Mouse (Mus musculus): ENCODE data around the gene Ephb1. TPM values are rescaled to one million over a fixed set of nuclear protein-coding genes. Genes with fewer than 3 reads are reported as not detected.

The Ephb1 gene
- total RNA-seq, 2 experiments from 2014 or later = 0.66 to 0.78 TPM

GRCm38 (mm10) chr9:102352186-102353055 is 2.1 kb downstream of the Ephb1 start:
- no peak for DNase-seq (ENCODE audit: low spot score)

GRCm38 (mm10) chr9:102351721-102352120 is 2.8 kb downstream of the Ephb1 start:
- DNase-seq (ENCODE audit: low spot score) = no peak

- no peak for DNase-seq (ENCODE audit: low spot score)
Measured at GRCm38 (mm10) chr9:102351221-102351620, 3.3 kb downstream of the Ephb1 start.

GRCm38 (mm10) chr9:102350696-102351095 is 3.8 kb downstream of the Ephb1 start:
- no peak for DNase-seq (ENCODE audit: low spot score)

- DNase-seq (ENCODE audit: low spot score) = no peak
Measured at GRCm38 (mm10) chr9:102350076-102350475, 4.4 kb downstream of the Ephb1 start.

- no peak for DNase-seq (ENCODE audit: low spot score)
Measured at GRCm38 (mm10) chr9:102346801-102347200, 7.7 kb downstream of the Ephb1 start.

GRCm38 (mm10) chr9:102345474-102345873 is 9.0 kb downstream of the Ephb1 start:
- no peak for DNase-seq (ENCODE audit: low spot score)

- DNase-seq (ENCODE audit: low spot score) = no peak
Measured at GRCm38 (mm10) chr9:102345047-102345446, 9.4 kb downstream of the Ephb1 start.

- DNase-seq (ENCODE audit: low spot score) = no peak
Measured at GRCm38 (mm10) chr9:102344086-102344930, 10.2 kb downstream of the Ephb1 start.

GRCm38 (mm10) chr9:102343061-102343460 is 11.4 kb downstream of the Ephb1 start:
- DNase-seq (ENCODE audit: low spot score) = no peak

- DNase-seq (ENCODE audit: low spot score) = no peak
Measured at GRCm38 (mm10) chr9:102342026-102342425, 12.5 kb downstream of the Ephb1 start.

- DNase-seq (ENCODE audit: low spot score) = no peak
Measured at GRCm38 (mm10) chr9:102340768-102341167, 13.7 kb downstream of the Ephb1 start.

- DNase-seq (ENCODE audit: low spot score) = peak; percentile 23
Measured at GRCm38 (mm10) chr9:102335571-102336282, 18.8 kb downstream of the Ephb1 start.

GRCm38 (mm10) chr9:102330266-102331060 is 24.0 kb downstream of the Ephb1 start:
- no peak for DNase-seq (ENCODE audit: low spot score)

GRCm38 (mm10) chr9:102327625-102328150 is 26.8 kb downstream of the Ephb1 start:
- DNase-seq (ENCODE audit: low spot score) = no peak

GRCm38 (mm10) chr9:102315436-102315835 is 39.1 kb downstream of the Ephb1 start:
- no peak for DNase-seq (ENCODE audit: low spot score)

- DNase-seq (ENCODE audit: low spot score) = no peak
Measured at GRCm38 (mm10) chr9:102314795-102315194, 39.7 kb downstream of the Ephb1 start.

GRCm38 (mm10) chr9:102310431-102310830 is 44.1 kb downstream of the Ephb1 start:
- no peak for DNase-seq (ENCODE audit: low spot score)

GRCm38 (mm10) chr9:102309278-102309677 is 45.2 kb downstream of the Ephb1 start:
- no peak for DNase-seq (ENCODE audit: low spot score)

- DNase-seq (ENCODE audit: low spot score) = no peak
Measured at GRCm38 (mm10) chr9:102307656-102308055, 46.8 kb downstream of the Ephb1 start.
